Mouse (Mus musculus): Measurements from ENCODE around the gene Iqcd.

DNA sequence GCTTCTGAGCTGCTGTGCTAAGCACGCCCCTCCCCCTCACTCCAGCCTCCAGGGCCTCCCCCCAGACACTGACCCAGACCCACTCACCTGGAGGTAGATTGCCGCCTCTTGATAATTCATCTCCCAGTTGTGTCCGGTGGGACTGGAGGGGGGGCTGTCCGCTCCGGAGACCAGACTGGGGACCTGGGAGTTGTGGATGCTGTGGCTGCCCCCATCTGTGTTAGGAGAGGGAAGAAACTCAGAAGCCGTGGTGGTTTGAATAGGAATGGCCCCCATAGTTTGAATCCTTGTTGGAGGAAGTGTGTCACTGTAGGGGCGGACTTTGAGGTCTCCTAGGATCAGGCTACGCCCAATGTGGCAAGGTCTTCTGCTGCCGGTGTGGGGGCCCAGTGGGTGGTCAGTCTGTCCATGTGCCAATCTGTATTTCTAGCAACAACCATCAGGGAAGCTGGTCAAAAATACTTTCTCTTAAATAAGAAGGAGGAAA lies 28.6 kb upstream of the Iqcd start:
- TF ChIP-seq CTCF (IDR thresholded peaks at IDR 0.05) (no peak), EP300 (IDR thresholded peaks at IDR 0.05) (no peak)
